Mouse (Mus musculus) myocyte (in vitro differentiated cells): ENCODE results near the gene Aldh3a2. TPM values are rescaled to one million over a fixed set of nuclear protein-coding genes. Genes with fewer than 3 reads are reported as not detected.
"Not testable (repeated sequence)": the region's sequence is repeated elsewhere in the genome, so short reads cannot be mapped to it uniquely, and the experiment has no call there.

ENCODE experiments used
- H3K27me3 ChIP-seq: one replicate; pipeline ENCODE4 v1.6.1; 2011; ENCODE audit not compliant: control insufficient read depth, insufficient read depth, insufficient read length
- H3K36me3 ChIP-seq: one replicate; pipeline ENCODE4 v1.6.1; 2011; ENCODE audit not compliant: control insufficient read depth, insufficient read depth
- H3K4me2 ChIP-seq: one replicate; pipeline ENCODE4 v1.6.1; 2011; ENCODE audit warnings: low read depth, control low read depth
- H3K4me3 ChIP-seq: one replicate; pipeline ENCODE4 v1.5.1; 2011; ENCODE audit warnings: mild to moderate bottlenecking, control low read depth, moderate library complexity
- H3K79me2 ChIP-seq: one replicate; pipeline ENCODE4 v1.6.1; 2011; ENCODE audit not compliant: control insufficient read depth, insufficient read depth
- H3ac ChIP-seq: one replicate; pipeline ENCODE4 v1.6.1; 2011; ENCODE audit not compliant: control insufficient read depth, insufficient read length
- CEBPB ChIP-seq: IDR thresholded peaks from 2 replicates; pipeline ENCODE4 v1.6.1; 2011; ENCODE audit warnings: mild to moderate bottlenecking, moderate library complexity; ENCODE audit not compliant: poor library complexity, insufficient read depth, severe bottlenecking
- E2F4 ChIP-seq: IDR thresholded peaks from one replicate; pipeline ENCODE4 v1.6.1; 2011; ENCODE audit warnings: mild to moderate bottlenecking, control low read depth, moderate library complexity; ENCODE audit not compliant: insufficient read depth
- MAX ChIP-seq: IDR thresholded peaks from one replicate; pipeline ENCODE4 v1.6.1; 2011; ENCODE audit warnings: low read depth, mild to moderate bottlenecking, control low read depth
- MYOD1 ChIP-seq, 3 experiments: IDR thresholded peaks; one replicate each; pipeline ENCODE4 v1.6.1; 2011; ENCODE audit warnings: control low read depth in 2 of 3, low read depth in 2 of 3, mild to moderate bottlenecking in 2 of 3, moderate library complexity in 1 of 3; ENCODE audit not compliant: insufficient read length in 2 of 3, control insufficient read depth in 1 of 3
- MYOG ChIP-seq, 3 experiments: IDR thresholded peaks; one replicate each; pipeline ENCODE4 v1.6.1; 2011; ENCODE audit warnings: control low read depth in 2 of 3, low read depth in 2 of 3, mild to moderate bottlenecking in 2 of 3; ENCODE audit not compliant: insufficient read length in 2 of 3, control insufficient read depth in 1 of 3, insufficient read depth in 1 of 3
- POLR2A ChIP-seq: IDR thresholded peaks from one replicate; pipeline ENCODE4 v1.6.1; 2011; ENCODE audit warnings: low read depth, mild to moderate bottlenecking, control low read depth, moderate library complexity; ENCODE audit not compliant: insufficient read length
- POLR2AphosphoS2 ChIP-seq: IDR thresholded peaks from one replicate; pipeline ENCODE4 v1.6.1; 2011; ENCODE audit warnings: low read depth, control low read depth; ENCODE audit not compliant: insufficient read length
- REST ChIP-seq: IDR thresholded peaks from one replicate; pipeline ENCODE4 v1.6.1; 2011; ENCODE audit warnings: mild to moderate bottlenecking, control low read depth, moderate library complexity; ENCODE audit not compliant: insufficient read depth, insufficient read length
- SRF ChIP-seq: IDR thresholded peaks from one replicate; pipeline ENCODE4 v1.6.1; 2011; ENCODE audit warnings: low read depth; ENCODE audit not compliant: control insufficient read depth, insufficient read length
- TCF12 ChIP-seq: IDR thresholded peaks from one replicate; pipeline ENCODE4 v1.6.1; 2011; ENCODE audit warnings: mild to moderate bottlenecking, control low read depth; ENCODE audit not compliant: poor library complexity, insufficient read depth, severe bottlenecking
- TCF3 ChIP-seq: IDR thresholded peaks from one replicate; pipeline ENCODE4 v1.6.1; 2011; ENCODE audit warnings: low read depth, control low read depth; ENCODE audit not compliant: insufficient read length
- USF1 ChIP-seq: IDR thresholded peaks from one replicate; pipeline ENCODE4 v1.6.1; 2011; ENCODE audit warnings: low read depth, mild to moderate bottlenecking, control low read depth, moderate library complexity
- polyA plus RNA-seq: library from polyadenylated mRNA; unstranded; fragments of >200 nt; fragmentation: generic; extraction: Trizol; gene quantifications from one replicate; pipeline ENCODE4 v1.2.1, GENCODE M21; 2012; ENCODE audit warnings: missing spikeins

Aldh3a2 gene
- polyA plus RNA-seq, 1 experiment = 28.6 TPM

DNA sequence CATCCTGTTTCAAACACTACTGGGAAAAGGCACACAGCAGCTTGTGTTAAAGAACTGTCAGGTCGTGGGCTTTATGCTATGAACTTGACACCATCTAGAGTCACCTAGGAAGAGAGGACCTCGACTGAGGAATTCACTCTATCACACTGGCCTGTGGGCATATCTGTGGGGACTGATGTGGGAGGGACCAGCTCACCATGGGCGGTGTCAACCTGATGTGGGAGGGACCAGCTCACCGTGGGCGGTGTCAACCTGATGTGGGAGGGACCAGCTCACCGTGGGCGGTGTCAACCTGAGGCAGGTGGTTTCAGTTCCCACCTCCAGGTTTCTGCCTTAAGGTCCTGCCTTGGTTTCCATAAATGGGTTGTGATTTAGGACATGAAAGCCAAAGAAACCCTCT lies 40.5 kb upstream of the Aldh3a2 start:
- Histone ChIP-seq H3K79me2 (no peaks in the 10 kb centered on the region), H3K27me3 (no peaks in the 10 kb centered on the region), H3K4me3 (no peak overlapping the region), H3ac (no peak overlapping the region), H3K4me2 (no peak overlapping the region), H3K36me3 (no peaks in the 10 kb centered on the region)
- no peak for TF ChIP-seq TCF3
- no peak for TF ChIP-seq MYOD1 (IDR thresholded peaks at IDR 0.05; ENCODE audit: control insufficient read depth in 1 of 3, insufficient read length in 2 of 3, low read depth in 2 of 3)
- TF ChIP-seq USF1 = no peak
- no peak for TF ChIP-seq MYOG (IDR thresholded peaks at IDR 0.05; ENCODE audit: control insufficient read depth in 1 of 3, insufficient read depth in 1 of 3, insufficient read length in 2 of 3, low read depth in 2 of 3)
- TF ChIP-seq REST = no peak
- no peak for TF ChIP-seq POLR2A
- no peak for TF ChIP-seq E2F4
- TF ChIP-seq POLR2AphosphoS2 = no peak
- TF ChIP-seq MAX = no peak
- no peak for TF ChIP-seq TCF12
- TF ChIP-seq SRF = no peak
- TF ChIP-seq CEBPB = no peak

- Histone ChIP-seq H3K4me2 (no peak overlapping the region), H3K79me2 (no peaks in the 10 kb centered on the region), H3K4me3 (no peak overlapping the region), H3ac (no peak overlapping the region), H3K27me3 (no peaks in the 10 kb centered on the region), H3K36me3 (no peaks in the 10 kb centered on the region)
- TF ChIP-seq MYOG (IDR thresholded peaks at IDR 0.05; ENCODE audit: control insufficient read depth in 1 of 3, insufficient read depth in 1 of 3, insufficient read length in 2 of 3, low read depth in 2 of 3) (no peak), SRF (no peak), TCF12 (no peak), POLR2AphosphoS2 (no peak), MAX (no peak), MYOD1 (IDR thresholded peaks at IDR 0.05; ENCODE audit: control insufficient read depth in 1 of 3, insufficient read length in 2 of 3, low read depth in 2 of 3) (no peak), REST (no peak), USF1 (no peak), CEBPB (no peak)
Measured at GRCm38 (mm10) chr11:61305377-61305776, 38.1 kb upstream of the Aldh3a2 start.

DNA sequence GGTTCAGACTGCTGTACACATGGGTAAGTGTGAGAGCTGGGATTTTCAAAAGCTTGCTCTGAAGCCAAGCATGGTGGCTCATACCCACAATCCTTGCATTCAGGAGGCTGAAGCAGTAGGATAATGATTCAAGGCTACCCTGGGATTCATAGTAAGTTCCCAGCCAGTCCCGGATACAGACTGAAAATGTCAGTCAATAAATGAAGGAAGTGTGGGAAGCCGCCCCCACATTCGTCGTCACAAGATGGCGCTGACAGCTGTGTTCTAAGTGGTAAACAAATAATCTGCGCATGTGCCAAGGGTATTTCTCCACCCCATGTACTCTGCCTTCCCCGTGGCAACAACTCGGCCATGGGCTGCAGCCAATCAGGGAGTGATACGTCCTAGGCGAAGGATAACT lies 37.3 kb upstream of the Aldh3a2 start:
- H3ac ChIP-seq, H3K4me2 ChIP-seq, H3K79me2 ChIP-seq, H3K36me3 ChIP-seq, H3K27me3 ChIP-seq, H3K4me3 ChIP-seq: not testable (repeated sequence)

DNA sequence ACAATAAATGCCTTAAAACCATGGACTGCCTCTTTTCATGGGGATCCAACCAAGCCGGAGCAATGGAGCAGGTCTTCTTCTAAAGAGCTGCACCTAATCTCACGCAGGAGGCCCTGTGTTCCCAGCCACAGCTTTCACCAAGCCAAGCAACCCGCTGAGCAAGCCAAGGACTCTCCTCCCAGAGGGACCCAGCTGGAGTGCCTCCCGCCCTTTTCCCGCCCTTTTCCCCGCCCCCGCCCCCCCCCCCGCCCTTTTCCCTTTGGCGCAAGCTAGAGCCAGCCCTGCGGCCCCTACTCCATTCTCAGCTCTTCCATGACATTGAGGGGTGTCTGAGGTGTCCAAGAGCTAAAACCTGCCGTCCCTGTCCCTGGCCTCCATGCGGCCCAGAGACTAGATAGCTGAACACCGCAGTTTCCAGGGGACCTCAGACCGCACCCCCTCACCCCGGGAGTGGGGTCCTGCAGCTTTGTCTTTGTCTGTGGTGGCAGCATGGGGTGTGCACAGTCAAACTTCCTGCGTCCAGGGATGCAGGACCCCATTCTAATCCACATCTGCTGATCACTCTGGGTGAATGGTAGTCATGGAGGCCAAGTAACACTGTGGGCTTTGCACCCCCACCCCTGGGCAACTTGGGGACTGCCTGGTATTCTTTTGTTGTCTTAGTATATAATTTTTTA lies 33.6 kb upstream of the Aldh3a2 start:
- TF ChIP-seq SRF (no peak), POLR2AphosphoS2 (no peak), MAX (no peak), POLR2A (no peak), TCF12 (no peak), USF1 (no peak), REST (no peak), CEBPB (no peak), E2F4 (no peak)
- no peaks in the 10 kb centered on the region for H3K79me2 ChIP-seq
- H3K27me3 ChIP-seq = no peaks in the 10 kb centered on the region
- peak overlapping the region; percentile 33 for H3K4me2 ChIP-seq
- H3K36me3 ChIP-seq = no peaks in the 10 kb centered on the region
- H3ac ChIP-seq = no peak overlapping the region
- no peak overlapping the region for H3K4me3 ChIP-seq

DNA sequence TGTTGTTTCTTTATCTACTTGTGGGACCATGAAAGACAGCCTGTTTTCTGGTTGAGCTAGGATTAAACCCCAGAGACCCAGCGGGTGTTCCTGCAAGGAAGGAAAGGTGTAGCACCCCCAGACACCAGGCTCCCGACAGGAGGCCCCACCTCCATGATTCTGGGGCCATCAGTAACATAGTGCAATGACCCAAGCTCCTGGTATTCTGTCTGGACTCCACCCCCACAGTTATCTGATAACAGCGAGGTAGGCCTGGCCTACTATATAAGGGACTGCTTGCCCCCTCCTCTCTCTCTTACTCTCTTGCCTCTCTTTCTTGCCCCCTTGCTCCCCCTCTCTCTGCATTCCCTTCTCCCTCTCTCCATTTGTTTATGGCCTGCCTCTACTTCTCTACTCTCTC lies 32.9 kb upstream of the Aldh3a2 start:
- Histone ChIP-seq H3K4me3 (no peak overlapping the region), H3K4me2 (peak overlapping the region; percentile 33), H3K27me3 (no peaks in the 10 kb centered on the region)

More for the DNA sequence above, 32.9 kb upstream of the Aldh3a2 start:
- TF ChIP-seq MAX = no peak
- TF ChIP-seq MYOG (IDR thresholded peaks at IDR 0.05; ENCODE audit: control insufficient read depth in 1 of 3, insufficient read depth in 1 of 3, insufficient read length in 2 of 3, low read depth in 2 of 3) = no peak
- TF ChIP-seq MYOD1 (IDR thresholded peaks at IDR 0.05; ENCODE audit: control insufficient read depth in 1 of 3, insufficient read length in 2 of 3, low read depth in 2 of 3) = no peak
- no peak for TF ChIP-seq USF1
- TF ChIP-seq POLR2AphosphoS2 = no peak
- no peak for TF ChIP-seq SRF
- no peak for TF ChIP-seq E2F4
- TF ChIP-seq POLR2A = no peak
- no peak for TF ChIP-seq REST
- no peak for TF ChIP-seq CEBPB
- no peak for TF ChIP-seq TCF3
- TF ChIP-seq TCF12 = no peak
- Histone ChIP-seq H3ac (no peak overlapping the region), H3K36me3 (no peaks in the 10 kb centered on the region), H3K79me2 (no peaks in the 10 kb centered on the region)
